Mouse (Mus musculus) thymus, adult 18-20 months (tissue): Measurements from ENCODE around the gene Nat8f6.
"Not testable (repeated sequence)": the region's sequence is repeated elsewhere in the genome, so short reads cannot be mapped to it uniquely, and the experiment has no call there.

Source experiments
- DNase-seq, 2 experiments: peaks; one replicate each; pipeline ENCODE4 v3.0.0; 2022; ENCODE audit warnings: mixed read lengths in 2 of 2

The Nat8f6 gene

DNA sequence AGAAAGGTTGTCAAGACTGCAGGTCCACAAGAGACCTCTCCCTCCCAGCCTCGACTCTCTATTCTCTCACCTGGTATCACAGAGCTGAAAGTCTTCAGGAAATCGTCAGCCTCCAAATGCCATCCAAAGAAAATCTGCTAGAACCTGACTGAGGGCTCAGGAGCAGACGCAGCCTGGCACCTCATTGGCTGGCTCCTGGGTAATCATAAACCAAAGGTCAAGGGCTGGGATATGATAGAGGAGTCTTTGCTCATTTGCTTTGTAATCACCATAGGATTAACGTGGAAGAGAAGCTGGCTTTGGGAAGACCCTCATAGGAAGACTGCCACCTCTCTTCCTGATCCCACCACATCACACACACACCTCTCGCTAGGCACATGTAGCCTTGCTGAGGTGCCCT, at the start of gene Nat8f6, which contains the start of gene Nat8f5:
Gene Nat8f6, minus strand, starts transcription at position 118 of the 400 bp plus-strand sequence.
Gene Nat8f5, minus strand, starts transcription at position 136 of the 400 bp plus-strand sequence.
- no peak for DNase-seq

DNA sequence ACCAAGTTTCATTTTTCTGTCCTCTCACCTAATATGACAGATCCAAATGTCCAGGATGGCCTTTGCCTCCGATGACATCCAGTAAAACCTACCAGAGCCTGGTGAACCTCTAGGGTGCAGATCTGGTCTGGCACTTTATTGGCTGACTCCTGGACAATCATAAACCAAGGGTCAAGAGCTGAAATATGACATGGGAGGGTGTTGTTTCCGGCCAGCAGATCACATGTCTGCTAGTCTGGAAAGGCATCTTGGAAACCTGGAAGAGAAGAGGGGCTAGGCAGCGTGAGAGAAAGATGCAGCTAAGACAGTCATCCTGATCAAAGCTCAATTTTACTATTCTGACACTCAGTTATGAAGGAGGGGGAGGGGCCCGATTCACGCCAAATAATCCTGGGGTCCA, 48.3 kb upstream of the Nat8f6 start, which contains the start of gene Nat8f2:
Gene Nat8f2, minus strand, starts transcription at position 153 of the 400 bp plus-strand sequence.
- DNase-seq: not testable (repeated sequence)

DNA sequence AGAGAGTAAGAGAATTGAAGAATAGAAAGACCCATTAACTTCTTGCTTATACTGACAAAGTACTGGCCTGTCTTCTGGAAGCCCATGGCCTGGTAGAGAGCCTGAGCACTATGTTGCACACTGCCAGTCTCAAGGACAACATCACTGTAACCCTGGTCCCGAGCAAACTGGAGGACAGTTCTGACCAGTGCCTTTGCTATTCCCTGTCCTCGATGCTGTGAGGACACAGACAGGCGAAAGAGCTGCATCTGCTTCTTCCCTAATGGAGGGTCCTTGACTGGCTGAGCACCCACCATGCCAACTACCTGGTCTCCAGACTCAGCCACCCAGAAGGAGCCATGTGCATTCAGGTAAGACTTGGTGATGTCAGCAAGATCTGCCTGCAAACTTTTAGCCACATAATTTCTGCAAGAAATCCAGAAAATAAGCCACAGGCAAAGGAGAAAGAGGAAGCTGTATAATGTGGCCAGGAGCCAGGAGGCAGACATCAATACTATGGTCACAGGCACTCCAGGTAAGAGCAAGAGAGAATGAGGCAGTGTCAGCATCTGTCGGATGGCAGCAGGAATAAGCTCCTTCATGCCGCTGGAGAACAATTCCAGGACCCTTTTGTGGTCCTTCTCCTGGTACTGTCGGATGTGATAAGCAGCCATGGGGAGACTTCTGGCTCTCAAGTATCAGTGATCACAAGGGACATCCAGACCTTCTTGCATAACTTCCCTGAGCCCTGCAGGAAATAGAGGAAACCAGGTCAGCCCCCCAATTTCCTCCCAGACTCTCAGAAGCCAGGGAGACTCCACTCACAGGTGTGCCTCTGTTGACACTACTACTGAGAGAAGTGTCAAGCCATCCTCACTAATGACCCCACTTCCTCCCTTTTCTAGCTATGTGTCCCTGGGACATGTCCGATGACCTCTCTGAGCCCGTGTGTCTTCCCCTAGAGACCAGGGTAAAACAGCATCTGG, 47.3 kb upstream of the Nat8f6 start:
- DNase-seq: no peak

DNA sequence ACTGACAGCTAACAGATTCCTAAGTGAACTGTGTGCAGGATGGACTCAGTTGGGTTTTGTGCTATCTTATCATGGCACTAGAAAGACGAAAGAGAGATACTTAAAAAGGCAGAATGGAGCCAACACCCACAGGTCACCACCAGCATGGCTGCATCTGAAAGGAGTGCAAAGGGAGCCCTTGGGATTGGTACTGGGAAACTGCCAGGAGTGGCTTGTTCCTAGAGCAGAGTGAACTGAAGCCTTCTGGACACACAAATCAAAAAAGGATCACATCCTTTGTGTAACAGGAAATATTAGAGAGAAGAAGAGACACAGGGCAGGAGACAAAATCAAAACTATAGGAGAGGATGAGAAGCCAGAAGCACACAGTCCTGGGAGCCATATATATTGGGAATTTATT, 46.2 kb upstream of the Nat8f6 start:
- DNase-seq: not testable (repeated sequence)

DNA sequence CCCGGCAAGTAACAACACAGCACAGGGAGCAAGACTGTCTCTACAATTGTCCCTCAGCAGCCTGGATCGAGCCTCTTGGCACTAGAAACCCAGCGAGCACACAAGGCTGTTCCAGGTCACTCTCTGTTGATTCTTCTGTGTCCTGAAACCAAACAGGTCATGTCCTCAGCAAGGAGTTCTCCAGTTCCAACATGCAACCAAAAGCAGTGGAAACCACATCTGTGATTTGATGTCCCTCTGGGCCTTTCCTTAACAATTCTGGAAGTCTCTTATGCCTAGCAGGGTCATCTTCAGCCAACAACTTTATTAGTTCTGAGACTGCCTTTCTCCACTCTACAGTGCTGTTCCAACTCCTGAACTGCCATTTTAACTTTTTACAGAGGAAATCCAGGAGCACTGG, 45.4 kb upstream of the Nat8f6 start:
- not testable (repeated sequence) for DNase-seq

DNA sequence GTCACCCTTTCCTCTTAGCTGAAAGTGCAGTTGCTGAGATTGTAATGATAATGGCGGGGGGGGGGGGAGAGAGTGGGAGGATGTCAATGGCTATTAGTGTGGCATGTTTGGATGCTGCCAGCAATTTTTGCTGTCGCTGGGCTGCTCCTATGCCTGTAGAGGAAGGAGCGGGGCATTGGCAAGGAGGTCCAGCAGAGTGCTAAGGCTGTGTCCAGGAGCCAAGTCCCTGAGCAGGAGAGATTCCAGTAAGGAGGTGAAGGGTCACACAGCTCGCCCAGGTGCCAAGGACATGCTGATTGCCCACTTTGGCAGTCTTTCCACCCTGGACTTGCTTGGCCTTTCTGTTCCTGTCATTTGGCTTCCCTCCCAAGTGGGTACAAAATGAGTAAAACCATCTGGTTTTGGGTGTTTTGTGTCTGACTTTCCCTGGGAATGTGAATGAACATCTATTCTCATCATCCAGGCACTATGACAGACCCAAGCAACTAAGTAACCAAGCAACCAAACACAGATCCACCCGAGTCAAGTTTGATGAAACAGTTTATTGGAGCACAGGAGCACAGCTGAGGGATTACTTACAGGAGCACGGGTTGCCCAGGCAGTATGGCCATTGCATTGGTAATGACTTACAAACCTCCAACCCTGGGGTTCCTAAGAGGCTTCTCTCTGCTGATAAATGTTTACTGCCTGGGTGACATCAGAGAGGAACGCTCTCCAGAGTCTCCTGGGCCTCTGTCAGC, 44.3 kb upstream of the Nat8f6 start:
- DNase-seq: not testable (repeated sequence)

DNA sequence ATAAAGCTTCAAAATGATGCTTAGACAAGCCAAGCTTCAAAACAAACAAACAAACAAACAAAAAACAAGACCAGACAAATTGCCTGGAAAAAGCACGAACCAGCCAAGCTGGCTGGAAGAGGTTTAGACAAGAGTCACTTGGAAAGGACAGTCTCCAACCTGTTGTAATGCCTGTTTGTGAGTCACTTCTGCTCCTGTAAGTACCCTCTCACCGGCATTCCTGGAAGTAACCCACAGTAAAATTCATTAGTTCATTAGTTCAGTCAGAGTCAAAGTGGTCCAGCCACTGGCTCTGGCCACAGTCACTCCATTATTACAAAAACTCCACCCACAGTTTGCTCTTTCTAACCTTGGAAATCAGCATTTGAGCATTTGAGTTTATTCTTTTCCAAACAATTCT, 43.1 kb upstream of the Nat8f6 start:
- DNase-seq: no peak

DNA sequence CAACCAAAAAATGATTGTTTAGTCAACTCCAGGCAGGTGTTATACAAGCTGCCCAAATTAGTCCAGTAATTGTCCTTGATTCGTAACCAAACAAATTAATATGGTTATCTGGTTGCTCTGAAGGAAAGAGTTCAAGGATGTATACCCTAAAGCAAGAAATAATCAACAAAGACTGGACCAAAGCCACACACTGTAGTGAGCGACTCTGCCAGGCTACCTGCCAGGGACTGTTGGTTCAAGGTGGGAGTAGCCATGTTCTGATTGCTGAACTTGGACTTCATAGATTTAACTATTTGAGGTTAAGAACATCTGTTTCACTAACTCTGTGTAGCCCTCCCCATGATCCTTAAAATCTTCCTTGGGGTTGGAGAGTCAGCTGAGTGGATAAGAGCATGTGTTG, 42.4 kb upstream of the Nat8f6 start:
- DNase-seq: no peak

DNA sequence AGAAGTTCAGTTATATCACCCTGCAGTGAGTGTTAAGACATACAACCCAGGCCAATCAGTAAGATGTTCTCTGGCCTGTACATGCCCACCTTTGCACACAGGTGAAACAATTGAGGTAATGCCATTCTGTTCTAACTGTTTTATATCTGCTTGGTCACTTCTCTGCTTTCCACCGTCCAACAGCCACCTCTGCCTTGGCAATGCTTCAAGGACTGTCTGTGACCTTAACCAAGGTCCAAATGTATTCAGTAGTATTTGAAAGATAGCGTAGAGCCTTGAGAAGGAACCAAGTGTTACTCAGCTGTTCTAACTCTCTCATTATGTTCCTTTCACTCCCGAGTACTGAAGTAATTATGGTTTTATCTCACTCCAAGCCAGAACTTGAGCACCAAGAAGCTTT, 41.8 kb upstream of the Nat8f6 start:
- no peak for DNase-seq

DNA sequence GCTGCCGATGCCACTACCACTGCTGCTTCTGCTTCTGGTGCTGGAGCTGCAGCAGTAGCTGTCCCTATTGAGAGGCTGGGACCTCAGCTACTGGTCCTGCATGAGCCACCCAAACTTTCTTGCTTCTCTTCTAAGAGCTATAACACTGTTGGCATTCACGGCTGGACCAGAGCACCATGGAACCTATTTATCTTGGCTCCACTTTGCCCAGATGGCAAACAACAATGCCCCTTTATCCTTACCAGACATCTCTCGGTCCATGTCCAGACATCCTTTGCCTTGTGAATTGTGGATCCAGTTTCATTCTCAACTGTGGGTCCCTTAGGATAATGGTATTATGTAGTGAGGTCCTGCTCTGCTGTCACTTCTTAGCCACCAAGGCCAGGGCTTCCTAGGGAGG, 40.5 kb upstream of the Nat8f6 start:
- DNase-seq: no peak

DNA sequence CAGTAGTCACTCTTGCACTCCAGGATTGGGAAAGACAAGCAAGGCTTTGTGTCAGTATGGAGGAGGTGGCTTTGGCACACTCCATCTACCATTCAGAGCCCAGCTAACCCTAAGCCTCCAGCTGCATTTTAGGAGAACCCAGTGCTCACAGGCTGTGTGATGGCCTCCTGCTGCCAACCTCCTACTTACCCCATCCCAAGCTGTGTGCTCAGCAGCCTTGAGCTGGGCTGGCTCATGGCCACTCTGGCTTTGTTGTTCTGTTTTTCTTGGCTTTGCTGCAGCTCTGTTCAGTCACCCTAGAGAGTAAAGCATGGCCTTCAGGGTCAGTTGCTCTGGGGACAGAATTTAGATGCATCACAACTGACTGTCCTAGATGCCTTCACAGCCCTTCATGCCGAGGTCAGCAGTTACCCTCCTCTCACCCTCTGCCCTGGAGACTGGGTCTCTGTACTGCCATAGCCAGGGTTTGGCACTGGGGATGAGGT, 35.5 kb upstream of the Nat8f6 start:
- no peak for DNase-seq

DNA sequence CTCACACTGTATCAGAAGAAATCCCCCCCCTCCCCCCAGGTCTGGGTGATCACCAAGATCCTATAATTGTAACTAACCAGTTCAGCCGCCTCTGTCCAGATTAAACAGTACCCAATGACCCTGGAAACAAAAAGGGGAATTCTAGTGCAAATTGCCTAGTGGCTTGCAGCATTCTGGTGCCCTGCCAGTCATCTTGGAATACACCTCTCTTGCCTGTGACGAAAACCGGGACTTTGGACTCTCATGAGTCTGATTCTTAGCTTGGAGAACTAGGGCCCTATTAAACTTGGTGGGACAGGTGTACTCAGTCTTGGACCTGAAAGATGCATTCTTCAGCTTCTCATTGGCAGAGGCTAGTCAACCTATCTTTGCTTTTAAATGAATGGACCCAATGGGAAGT, 32.7 kb upstream of the Nat8f6 start:
- DNase-seq: no peak

DNA sequence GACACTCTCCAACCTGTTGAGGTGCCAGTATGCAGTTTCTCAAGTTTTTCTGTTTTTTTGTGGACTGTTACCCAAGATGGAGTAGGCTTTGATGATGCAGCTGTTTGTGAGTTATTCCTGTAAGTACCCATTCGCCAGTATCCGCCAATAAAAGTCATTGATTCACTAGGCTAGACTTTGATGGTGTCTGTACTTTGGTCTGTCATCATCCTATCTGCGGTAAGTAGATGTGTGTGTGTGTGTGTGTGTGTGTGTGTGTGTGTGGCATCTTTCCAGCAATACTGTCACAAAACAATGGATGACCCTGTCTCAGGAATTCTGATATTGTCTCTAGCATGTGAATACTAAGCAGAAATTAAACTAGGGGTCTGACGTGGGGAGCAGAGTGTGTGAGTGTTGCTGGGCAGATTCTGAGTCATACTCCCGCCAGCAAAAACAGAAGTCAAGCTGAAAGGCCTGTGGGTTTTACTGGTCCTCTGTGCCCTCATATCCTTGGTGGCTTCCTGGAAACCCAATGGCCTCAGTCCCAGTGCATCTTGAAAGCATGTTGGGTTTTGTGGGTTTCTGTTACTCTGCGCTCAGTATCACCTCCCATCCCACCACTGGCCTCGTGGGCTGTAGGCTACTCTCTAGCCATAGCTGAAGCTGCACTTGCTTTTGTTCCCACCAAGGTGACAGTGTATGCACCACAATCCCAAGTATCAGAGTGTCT, 30.5 kb upstream of the Nat8f6 start:
- no peak for DNase-seq

DNA sequence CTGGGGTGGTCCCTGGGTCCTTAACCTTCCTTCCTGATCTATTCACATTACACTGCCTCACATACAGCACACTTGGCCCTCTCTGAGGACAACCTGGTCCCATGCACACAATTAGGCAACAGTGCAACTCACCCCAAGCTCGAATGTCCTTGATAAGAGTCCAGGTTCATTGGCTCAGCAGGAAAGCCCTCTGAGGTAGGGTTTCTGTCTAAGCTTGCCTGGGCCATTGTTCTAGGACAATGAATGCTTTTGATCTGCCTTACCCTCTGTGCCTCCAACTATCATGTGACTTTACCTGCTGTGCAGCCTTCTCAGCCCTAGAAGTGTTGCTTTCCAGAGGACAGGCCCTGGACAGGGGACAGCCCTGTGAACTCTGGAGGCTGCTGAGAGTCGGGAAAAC, 28.5 kb upstream of the Nat8f6 start:
- no peak for DNase-seq

DNA sequence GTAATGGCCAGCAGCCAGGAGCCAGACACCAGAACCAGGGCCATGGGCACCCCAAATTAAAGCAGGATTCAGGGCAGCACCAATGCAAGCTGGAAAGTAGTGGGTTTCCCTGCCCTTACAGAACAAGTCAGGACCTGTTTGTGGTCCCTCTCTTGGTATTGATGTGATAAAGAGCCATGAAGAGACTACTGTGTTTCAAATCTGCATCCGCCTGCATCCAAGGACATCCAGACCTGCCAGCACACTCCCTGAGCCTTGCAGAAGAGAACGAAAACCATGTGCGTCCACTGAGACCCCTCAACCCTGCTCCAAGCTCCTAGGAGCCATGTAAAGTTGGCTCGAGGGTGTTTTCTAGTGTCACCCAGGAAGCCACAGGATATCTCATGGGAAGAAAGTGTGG, 27.4 kb upstream of the Nat8f6 start:
- no peak for DNase-seq

DNA sequence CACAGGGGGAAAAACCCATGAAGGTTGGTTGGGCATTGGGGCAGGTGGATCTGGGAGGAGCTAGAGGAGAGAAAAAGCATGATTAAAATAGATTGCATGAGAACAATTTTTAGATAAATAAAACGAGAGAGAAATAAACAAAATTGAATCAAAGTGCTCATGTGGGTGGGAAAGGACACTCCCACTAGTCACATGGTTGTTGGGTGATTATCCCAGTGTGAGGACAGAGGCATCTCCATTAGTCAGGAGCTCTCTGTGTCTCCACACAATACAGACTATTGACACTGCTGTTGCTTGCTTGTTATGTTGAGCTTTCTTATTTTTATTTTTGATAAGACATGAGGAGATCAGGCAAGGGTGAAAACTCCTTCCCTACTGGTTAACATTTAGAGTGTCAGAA, 26.2 kb upstream of the Nat8f6 start:
- DNase-seq: no peak

DNA sequence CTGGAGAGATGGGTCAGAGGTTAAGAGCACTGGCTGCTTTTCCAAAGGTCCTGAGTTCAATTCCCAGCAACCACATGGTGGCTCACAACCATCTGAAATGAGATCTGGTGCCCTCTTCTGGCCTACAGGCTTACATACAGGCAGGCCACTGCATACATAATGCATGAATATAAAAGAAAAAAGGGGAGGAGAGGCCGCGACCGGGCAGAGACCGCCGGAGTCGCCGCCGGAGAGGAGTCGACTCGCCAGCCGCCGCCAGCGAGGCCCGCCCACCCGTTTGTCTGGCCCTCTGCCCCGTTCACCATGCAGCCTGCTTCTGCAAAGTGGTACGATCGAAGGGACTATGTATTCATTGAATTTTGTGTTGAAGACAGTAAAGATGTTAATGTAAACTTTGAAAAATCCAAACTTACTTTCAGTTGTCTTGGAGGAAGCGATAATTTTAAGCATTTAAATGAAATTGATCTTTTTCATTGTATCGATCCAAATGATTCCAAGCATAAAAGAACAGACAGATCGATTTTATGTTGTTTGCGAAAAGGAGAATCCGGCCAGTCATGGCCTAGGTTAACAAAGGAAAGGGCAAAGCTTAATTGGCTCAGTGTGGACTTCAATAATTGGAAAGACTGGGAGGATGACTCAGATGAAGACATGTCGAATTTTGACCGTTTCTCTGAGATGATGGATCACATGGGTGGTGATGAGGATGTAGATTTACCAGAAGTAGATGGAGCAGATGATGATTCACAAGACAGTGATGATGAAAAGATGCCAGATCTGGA, 23.1 kb upstream of the Nat8f6 start:
- DNase-seq: not testable (repeated sequence)

DNA sequence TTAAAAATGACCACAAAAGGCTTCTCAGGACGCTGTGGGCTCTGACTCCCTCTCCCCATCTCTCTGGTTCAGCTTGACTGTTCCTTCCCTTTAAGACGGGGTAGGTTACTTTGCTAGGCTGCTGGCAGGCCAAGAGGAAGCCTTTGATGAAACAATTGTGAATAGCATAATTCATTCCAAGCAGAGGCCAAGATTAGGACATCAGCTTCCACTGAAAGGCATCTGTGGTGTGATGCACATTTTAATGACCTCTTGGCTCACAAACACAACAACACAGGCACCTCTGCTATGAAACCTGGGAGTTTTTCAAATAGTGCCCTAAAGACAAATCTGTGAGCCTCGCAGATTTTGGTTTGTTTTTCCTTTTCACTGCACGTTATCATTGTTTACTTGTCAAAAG, 19.2 kb upstream of the Nat8f6 start:
- no peak for DNase-seq

DNA sequence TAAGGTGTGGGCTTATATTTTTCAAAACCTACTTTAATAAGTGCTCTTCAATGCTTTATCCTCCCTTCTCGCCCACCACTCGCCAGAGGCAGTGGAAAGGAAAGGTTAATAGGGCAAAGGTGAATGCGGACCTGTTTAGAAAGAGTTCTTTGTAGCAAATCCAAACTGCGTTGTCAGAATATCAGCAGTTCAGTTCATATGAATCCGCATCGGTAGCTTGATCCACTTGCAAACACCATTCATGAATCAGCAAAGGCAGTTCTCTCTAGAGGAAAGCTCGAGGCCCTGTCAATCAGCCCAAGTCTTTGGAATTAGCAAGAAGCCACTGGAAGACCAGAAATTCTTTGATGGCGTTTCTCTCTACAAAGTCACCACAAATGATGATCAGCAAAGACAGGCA, 17.9 kb upstream of the Nat8f6 start:
- DNase-seq: no peak

DNA sequence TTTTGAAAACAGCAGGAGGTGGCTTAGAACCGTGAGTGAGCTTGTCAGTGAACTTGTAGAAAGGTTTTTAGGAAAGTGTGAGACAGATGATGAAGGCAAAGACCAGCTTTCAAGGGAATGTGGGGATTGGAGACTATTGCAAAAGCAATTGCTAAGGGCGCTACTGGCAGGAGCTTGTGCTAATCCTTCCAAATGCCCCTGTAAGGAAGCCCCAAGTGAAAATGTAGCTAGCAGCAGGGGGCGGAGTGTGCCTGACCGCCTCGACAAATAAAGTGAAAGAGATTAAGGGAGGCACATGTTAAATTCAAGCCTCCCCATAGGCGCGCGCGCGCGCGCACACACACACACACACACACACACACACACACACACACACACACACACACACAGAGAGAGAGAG, 16.6 kb upstream of the Nat8f6 start:
- not testable (repeated sequence) for DNase-seq

DNA sequence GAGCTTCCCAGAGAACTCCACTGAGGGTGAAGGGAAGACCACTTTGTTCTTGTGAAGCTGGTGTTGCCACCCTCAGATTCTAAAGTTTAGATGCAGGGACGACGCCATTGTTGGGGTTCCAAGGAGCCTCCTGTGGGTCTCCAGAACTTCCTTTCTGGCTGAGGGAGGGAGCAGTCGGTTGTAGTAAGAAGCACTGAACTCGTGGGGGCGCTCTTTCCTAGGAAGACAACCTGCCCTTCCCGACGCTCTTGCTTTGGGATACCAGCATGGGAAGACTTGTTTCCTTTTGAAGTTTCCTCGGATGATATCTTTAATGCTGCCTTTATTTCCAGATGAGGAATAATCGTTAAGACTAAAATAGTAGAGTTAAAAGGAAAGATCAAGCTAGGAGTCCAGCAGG, 16.1 kb upstream of the Nat8f6 start:
- not testable (repeated sequence) for DNase-seq

DNA sequence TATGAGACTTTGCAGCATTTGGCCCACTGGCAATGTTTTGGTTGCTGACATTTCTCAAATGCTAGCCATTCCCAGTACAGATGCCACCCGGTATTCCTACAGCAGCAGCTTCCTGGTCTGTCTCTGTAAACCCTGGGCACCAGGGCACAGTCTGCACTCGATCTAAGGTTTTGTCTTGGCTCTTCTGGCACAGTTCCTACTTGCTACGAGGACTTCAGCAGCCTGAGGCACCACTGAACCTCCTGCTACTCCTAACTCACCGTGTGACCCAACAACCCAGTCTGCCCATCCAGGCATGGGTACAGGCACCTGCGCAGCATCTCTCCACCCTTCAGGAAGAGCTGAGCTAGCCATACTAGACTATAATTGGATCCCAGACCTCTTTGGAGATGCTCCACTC, 15.3 kb upstream of the Nat8f6 start:
- DNase-seq: not testable (repeated sequence)
